Mouse (Mus musculus): ENCODE measurements around the gene Miox.

The Miox gene

GRCm38 (mm10) chr15:89334271-89334670 lies at the start of gene Miox:
Miox (plus strand) TSS chr15:89334398.
- no peak for DNase-seq

DNA sequence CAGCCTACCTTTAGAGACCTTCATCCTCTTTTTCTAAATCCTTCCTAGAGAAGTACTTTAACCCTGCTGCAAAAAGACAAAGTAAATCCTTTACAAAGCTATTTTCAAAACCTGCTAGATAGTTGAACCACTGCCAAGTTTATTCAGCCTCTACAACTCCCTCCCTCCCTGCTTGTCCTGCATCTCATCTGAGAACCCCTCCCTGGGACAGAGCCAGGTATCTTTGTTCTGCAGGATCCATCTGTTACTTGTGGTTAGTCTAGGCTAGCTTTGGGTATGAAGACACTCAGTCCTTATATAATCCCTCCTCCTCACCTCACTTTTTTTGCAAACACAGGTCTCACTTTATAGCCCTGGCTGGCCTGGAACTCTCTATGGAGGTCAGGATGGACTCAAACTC lies 49.2 kb upstream of the Miox start:
- DNase-seq: no peak

DNA sequence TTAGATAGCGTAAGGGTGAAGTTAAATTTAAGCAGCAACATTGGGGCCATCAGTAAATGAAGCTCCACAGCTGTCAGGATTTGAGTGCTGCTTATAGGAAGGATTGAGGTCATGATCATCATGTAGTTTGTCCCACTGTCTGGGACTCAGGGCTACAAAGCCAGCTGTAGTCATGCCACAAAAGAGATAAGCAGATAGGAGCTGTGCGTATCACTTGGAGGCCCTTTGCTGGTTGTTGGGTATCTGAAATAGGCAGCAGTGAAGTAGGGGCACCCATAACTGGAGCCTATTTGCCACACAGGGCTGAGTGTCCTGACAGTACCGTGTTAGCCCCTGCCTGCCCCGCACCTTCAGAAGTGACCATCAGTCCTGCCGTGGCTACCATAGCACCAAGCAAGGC lies 48.7 kb upstream of the Miox start:
- no peak for DNase-seq

DNA sequence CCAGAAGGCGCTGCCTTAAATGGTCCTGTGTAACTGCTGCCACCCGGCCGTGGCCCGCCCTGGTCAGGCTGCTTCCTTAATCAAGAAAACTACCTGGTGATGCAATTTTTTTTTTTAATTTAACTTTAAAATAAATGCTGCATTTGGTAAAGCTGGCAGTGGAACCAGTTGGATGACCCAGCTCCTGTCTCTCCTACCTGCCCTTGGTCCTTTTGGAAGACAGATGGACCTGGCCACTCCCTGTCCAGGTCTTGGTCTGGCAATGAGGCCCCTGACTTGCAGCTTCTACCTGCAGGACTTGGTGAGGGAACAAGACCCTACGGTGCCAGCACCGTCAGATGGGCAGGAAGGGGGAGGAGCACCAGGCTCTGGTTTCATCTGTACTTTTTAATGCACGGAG lies 48.1 kb upstream of the Miox start:
- DNase-seq: no peak

DNA sequence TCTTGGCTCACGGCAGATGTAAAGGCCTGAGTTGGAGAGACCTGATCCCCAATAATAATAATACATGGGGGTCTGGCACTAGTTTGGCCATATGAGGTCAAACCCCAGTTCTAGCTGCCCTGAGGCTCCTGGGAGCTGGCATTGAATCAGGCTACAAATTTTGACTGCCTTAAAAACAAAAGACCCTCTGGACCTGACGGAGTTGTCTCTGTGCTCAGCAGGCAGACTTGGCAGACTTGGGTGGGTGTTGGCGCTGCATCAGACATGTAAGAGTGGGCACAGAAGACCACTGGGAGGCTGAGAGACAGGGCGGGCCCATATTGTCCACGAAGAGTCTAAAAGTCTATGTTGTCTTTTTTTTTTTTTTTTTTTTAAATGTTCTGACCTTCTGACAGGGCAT lies 47.6 kb upstream of the Miox start:
- no peak for DNase-seq

DNA sequence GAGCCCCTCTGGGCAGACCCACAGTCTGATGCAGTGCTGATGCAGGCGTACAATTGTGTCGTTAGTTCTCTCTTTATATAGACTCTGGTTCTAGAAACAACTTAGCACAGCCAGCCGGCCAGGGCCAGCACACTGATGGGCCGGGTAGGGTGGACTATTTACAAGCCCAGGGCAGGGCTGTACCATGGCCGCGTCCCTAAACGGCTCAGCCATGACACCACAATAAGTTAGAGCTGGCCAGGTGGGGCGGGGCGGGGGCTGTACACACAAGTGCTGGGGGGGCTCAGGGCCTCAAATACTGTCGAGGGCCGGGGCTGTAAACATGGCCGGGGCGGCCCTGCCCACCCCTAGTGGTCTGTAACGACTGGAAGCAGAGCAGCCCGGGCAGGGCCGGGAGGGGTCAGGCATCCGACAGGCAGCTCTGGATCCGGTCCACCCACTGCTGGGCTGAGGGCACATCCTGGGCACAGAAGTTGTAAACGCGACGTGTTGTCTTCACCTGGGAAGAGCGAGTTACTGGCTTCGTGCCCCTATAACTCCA lies 45.9 kb upstream of the Miox start:
- DNase-seq: no peak

DNA sequence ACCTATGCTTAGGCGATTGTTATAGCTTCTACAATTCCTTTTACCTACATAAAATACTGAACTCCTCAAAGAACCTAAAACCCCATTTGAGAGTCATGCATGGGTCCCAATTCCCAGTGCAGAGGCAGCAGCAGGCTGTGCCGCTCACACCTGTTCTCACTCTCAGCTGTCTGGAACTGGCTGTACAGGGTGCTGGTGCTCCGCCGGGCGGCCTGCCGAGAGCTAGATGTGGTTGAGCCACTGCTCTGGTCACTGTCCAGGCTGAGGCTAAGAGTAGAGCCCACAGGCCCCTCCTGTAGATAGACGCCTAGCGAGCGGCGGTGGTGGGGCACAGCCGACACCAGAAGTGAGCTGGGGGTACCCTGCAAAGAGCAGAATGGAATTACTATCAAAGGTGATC lies 44.7 kb upstream of the Miox start:
- no peak for DNase-seq

DNA sequence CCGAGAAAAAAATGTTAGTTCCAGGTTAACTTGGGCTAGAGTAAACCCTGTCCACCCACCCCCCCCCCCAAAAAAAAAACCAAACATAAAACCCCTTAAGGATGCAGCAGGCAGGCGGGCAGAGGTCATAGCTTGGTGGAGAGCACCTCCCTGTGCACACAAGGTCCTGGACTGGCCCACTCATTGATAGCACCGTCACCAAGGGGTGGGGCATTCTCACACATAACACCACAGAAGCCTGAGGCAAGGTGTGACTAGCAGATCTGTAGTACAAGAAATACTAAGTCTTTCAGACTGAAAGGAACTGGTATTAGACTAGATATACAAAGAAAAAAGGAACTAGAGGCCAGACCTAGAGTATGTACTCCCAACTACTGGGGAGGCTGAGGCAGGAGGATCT lies 42.7 kb upstream of the Miox start:
- no peak for DNase-seq

DNA sequence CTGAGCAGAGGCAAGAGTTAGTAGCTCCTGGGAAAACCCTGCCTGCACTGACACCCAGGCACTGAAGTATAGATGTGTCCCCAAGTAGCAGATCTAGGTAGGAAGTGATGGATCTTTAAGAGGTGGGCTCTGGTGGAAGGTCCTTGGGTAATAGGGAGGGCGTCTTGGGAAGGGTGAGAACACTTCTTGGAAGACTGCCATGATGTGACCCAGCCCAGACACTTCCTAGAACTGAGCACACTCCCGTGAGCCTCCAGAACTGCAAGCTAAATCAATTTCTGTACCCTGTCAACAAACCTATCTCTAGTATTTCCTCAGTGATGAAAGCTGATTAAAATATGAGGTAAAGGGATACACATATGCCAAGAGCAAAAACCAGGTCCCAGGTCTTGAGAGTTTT lies 41.4 kb upstream of the Miox start:
- DNase-seq: no peak

DNA sequence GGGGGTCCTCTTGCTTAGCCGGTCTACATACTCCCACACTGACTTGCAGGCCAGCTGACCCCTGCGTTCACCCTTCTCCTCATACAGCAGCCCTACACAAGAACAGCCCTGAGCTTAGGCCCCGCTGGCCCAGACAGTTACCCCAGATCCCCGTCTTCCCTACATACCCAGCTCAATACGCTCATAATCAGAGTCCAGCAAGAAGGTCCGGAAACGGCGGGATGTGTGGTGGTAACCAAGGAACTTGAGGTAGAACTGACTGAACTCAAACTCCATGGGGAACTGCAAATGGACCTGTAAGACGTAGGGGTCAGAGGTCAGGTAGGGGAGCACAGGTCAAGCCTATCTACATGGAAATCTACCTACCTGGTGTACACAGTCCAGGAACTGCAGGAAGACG lies 40.4 kb upstream of the Miox start:
- no peak for DNase-seq

DNA sequence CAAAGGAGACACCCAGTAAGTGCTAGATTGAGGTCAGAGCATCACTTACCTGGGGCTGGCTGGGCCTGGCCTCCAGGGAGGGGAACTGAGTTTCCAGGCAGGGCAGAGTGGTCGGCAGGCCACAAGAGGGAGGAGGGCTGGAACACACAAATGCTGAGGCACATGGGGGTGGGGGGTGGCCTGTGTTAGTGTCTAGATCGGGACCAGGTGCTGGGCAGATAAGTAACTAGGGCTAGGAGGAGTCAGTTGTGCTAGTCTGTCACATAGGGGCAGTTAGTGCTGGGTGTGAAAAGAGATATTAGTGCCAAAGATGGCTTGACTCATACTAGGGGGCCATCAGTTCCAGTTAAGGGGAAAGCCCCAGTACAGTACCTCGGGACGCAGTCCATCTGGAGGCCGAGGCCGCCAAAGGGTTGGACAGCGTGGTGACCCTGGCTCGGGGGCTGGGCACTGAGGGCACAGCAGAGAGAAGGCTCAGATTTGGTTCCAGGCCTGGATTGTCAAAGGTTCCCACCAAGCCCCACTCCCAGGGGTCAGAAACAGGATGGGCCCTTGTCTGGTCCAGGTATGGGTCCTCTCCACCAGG lies 38.5 kb upstream of the Miox start:
- no peak for DNase-seq

GRCm38 (mm10) chr15:89296465-89296864 lies 37.7 kb upstream of the Miox start:
- DNase-seq: no peak

DNA sequence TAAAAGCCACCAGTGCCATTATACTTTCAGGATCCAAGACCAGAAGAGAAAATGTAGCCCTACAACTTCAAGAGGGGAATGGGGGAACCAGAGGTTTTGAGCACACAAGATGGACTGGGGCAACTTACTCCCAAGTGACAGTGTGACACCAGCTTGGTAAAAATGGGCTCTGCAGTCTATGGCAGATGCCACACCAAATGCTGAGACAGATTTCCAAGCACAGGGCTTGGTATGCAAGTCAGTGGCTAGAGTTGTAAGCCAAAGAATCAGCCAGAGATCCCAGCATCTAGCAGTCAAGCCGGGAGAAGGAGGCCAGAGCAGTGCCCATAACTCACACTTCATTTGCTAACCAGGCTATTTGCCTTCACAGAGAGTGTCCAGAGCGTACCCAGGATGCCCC lies 36.5 kb upstream of the Miox start:
- DNase-seq: no peak

DNA sequence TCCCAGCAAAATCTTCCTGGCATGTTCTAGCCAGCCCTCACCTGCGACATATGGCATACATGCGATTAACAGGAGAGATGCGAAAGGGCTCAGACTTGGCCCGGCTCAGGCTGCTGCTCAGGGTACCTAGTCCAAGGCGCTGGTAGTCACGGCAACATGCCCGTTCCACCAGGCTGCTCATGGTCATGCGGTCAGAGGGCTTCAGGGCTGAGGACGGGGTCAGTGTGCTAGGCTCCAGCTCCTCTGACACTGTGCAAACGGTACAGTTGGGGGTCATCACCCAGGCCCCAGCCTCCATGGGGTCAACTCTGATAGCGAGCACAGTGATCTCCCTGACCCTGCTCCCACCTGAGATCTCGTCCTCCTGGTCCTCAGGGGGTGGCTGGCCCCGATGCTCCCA lies 34.0 kb upstream of the Miox start:
- DNase-seq: no peak

GRCm38 (mm10) chr15:89300600-89300999 lies 33.6 kb upstream of the Miox start:
- DNase-seq: no peak

DNA sequence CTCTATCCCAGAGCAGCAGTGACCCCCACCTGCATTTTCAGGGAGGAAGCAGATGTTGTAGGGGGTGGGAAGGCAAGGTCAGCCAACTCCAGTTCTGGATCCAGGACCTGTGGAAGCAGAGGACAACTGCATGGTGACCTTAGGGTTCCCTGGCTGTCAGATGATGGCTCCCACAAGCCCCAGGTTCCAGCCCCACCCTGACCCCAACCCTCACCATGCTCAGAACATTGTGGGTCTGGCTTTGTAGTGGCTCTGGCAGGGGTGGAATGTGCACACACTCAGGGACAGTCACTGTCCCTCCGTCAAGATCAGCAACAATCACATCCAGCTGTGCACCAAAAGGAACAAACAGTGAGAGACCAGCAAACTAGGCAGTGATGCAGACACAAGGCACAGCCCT lies 28.2 kb upstream of the Miox start:
- DNase-seq: no peak

DNA sequence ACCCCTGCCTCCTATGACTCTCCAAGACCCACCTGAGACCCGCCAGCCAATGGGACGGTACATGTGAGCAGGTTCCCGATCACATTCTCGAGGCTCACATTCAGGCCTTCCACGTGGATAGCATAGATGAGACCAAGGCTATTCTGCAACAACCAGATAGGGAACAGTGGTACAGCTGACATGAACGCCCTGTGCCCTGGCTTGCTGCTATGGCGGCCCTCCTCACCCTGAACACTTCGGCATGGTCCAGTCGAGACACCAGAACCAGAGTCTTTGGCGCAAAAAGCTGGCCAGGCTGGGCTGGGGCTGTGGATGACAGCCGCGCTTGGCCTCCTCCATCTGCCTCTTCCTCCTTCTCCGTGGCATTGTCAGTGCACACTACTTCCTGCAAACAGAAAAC lies 26.7 kb upstream of the Miox start:
- no peak for DNase-seq

GRCm38 (mm10) chr15:89308406-89309139 lies 25.6 kb upstream of the Miox start:
- DNase-seq: peak; percentile 26 to 34

DNA sequence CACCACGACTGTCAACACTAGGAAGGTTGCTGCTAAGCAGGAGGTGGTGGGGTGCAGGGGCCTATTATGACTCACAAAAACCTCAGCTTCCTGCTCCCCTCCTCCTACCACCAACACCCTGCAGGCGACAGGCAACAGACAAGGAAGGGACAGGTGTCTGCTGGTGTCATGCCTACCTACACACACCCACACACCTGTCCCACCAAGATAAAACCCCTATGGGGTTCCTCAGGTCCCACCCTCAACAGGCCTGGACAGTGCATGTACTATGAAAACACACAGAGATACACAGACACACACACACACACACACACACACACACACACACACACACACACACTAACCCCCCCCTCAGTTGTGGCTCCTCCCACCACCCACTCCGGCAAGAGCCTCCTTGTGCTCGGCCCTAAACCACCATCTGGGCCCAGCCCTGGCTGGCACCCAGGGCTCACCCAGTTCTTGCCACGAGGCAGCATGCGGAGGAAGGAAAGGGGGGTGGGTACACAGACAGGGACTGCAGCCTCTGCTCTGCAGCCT lies 24.2 kb upstream of the Miox start:
- peak; percentile 63 to 67 for DNase-seq

- no peak for DNase-seq
Observed at GRCm38 (mm10) chr15:89313359-89313758, 20.8 kb upstream of the Miox start.

GRCm38 (mm10) chr15:89314107-89314506 lies 20.1 kb upstream of the Miox start:
- DNase-seq: no peak

DNA sequence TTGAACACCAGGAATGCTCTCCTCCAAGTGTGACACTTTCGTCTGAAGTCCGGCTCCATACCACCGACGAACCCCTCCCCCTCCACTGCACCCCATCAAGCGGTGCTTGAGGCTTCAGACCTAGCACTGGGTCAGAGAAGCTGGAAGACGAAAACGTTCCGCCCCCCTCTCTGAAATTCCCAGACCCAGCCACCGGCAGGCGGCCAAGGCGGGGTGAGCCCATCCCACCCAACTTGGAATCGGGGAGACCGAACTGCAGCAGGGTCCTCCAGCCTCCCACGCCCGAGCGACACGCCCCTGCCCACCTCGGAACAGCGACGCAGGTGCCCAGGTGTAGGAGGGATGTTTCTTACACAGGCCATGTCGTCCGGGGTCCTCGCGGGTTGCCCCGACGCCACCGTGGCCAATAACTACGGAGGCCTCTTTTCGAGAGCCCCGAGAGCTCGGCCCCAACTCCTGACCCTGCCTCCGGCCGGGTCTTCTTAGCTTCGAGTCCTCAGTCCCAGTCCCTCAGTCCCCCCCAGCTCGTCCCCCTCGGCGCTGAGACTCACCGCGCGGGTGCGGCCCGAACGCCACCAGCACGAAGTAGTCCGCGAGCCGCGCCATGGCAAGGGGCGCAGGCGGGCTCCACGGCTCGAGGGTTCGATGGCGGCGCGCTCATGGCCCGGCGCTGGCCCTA lies 19.5 kb upstream of the Miox start:
- no peak for DNase-seq

GRCm38 (mm10) chr15:89315190-89315731 lies 18.9 kb upstream of the Miox start, which contains the start of gene Sbf1:
Sbf1 (minus strand) TSS chr15:89315311.
- DNase-seq: peak; percentile 98

Measured in B cell, adult 2 months (primary cell).